Comparison of ENCODE assay signal across 37 mouse cellular contexts in genomic region chr6:3998089-3998488, GRCm38 (mm10). TPM values are rescaled to one million over a fixed set of nuclear protein-coding genes. Genes with fewer than 3 reads are reported as not detected.
"Had no signal": no experiment of that assay in that cellular context is flagged by ENCODE, and none has a peak within 500 bp of the region (broad histone marks: within the 10 kb centered on the region; RNA-seq: fewer than 3 reads in every experiment).

No protein-coding gene starts in this region.

- H3K4me3 ChIP-seq: gastrocnemius, adult 2 months; heart, adult 2 months; hindbrain, embryonic 10.5 days; hindbrain, embryonic 12.5 days; intestine, embryonic 15.5 days; kidney, embryonic 15.5 days; layer of hippocampus, adult 2 months; limb, embryonic 13.5 days; limb, embryonic 15.5 days had no signal

- H3K27me3 ChIP-seq: hindbrain, embryonic 12.5 days; intestine, embryonic 15.5 days; kidney, embryonic 15.5 days; limb, embryonic 13.5 days; limb, embryonic 15.5 days had no signal

- H3K27ac ChIP-seq: gastrocnemius, adult 2 months; heart, adult 2 months; hindbrain, embryonic 10.5 days; hindbrain, embryonic 12.5 days; hindbrain, embryonic 14.5 days; intestine, embryonic 15.5 days; kidney, embryonic 15.5 days; layer of hippocampus, adult 2 months; limb, embryonic 13.5 days; limb, embryonic 15.5 days had no signal

- H3K4me2 ChIP-seq: heart, embryonic 11.5 days; hindbrain, embryonic 12.5 days; hindbrain, embryonic 14.5 days; intestine, embryonic 15.5 days; kidney, embryonic 15.5 days; limb, embryonic 13.5 days; limb, embryonic 15.5 days had no signal

- H3K9me3 ChIP-seq: hindbrain, embryonic 10.5 days; hindbrain, embryonic 12.5 days; intestine, embryonic 15.5 days; kidney, embryonic 15.5 days; limb, embryonic 13.5 days; limb, embryonic 15.5 days had no signal

- H3K9ac ChIP-seq: hindbrain, embryonic 12.5 days; hindbrain, embryonic 14.5 days; intestine, embryonic 15.5 days; kidney, embryonic 15.5 days; limb, embryonic 13.5 days; limb, embryonic 15.5 days had no signal

- ATAC-seq: forebrain, embryonic 16.5 days; hindbrain, embryonic 16.5 days; inflammation-experienced regulatory T-cells, adult 6 months; intestine, embryonic 15.5 days; intestine, postnatal 0 days had no signal

- DNase-seq: gastrocnemius, adult 2 months; gastrocnemius, postnatal 10 days; gastrocnemius, postnatal 25 days; heart, adult 2 months; heart, postnatal 10 days; heart, postnatal 4 days; kidney, adult 2 months; kidney, adult 9 months; kidney, postnatal 14 days; layer of hippocampus, postnatal 36 days; left cerebral cortex, postnatal 4 days had no signal

- H3K4me1 ChIP-seq: hindbrain, embryonic 12.5 days; intestine, embryonic 15.5 days had no signal

- H3K36me3 ChIP-seq: hindbrain, embryonic 10.5 days; hindbrain, embryonic 12.5 days; intestine, embryonic 15.5 days; kidney, embryonic 15.5 days; limb, embryonic 13.5 days; limb, embryonic 15.5 days had no signal

RNA-seq across cellular contexts. Expression of gene Gngt1, which starts 4.5 kb away (rescaled TPM):
- total RNA-seq: gastrocnemius, adult 2 months; gastrocnemius, postnatal 10 days; gastrocnemius, postnatal 25 days; gastrocnemius, postnatal 4 days; granulocyte monocyte progenitor cell, adult 5-6 weeks; heart, adult 2 months; heart, postnatal 10 days; heart, postnatal 25 days; heart, postnatal 4 days; layer of hippocampus, adult 2 months; layer of hippocampus, postnatal 14 days; layer of hippocampus, postnatal 36 days; left cerebral cortex, adult 18-20 months; left cerebral cortex, adult 8-10 months; left cerebral cortex, postnatal 10 days; left cerebral cortex, postnatal 25 days; left cerebral cortex, postnatal 4 days had no signal
- polyA plus RNA-seq: forebrain, embryonic 16.5 days; frontal cortex, adult 2 months; heart, adult 2 months; heart, embryonic 11.5 days; heart, embryonic 14.5 days; heart, embryonic 16.5 days; hindbrain, embryonic 10.5 days; hindbrain, embryonic 12.5 days; hindbrain, embryonic 14.5 days; hindbrain, embryonic 16.5 days; inflammation-experienced regulatory T-cells, adult 6 months; intestine, embryonic 15.5 days; intestine, postnatal 0 days; kidney, adult 2 months; kidney, embryonic 15.5 days; limb, embryonic 11.5 days; limb, embryonic 13.5 days; limb, embryonic 15.5 days; liver, adult 2 months had no signal

RNA-seq across cellular contexts. Expression of gene Gng11, which starts 5.6 kb away (rescaled TPM):
- polyA plus RNA-seq: inflammation-experienced regulatory T-cells, adult 6 months had no signal

RNA-seq across cellular contexts. Expression of gene Tfpi2, which starts 9.4 kb away (rescaled TPM):
- total RNA-seq: layer of hippocampus, adult 2 months; layer of hippocampus, postnatal 36 days; left cerebral cortex, adult 18-20 months; left cerebral cortex, postnatal 25 days; left cerebral cortex, postnatal 4 days had no signal
- polyA plus RNA-seq: inflammation-experienced regulatory T-cells, adult 6 months had no signal
